Mouse (Mus musculus): ENCODE measurements around the gene A830005F24Rik. TPM values are rescaled to one million over a fixed set of nuclear protein-coding genes. Genes with fewer than 3 reads are reported as not detected.

Gene A830005F24Rik
- polyA plus RNA-seq, 1 experiment, result not detected

DNA sequence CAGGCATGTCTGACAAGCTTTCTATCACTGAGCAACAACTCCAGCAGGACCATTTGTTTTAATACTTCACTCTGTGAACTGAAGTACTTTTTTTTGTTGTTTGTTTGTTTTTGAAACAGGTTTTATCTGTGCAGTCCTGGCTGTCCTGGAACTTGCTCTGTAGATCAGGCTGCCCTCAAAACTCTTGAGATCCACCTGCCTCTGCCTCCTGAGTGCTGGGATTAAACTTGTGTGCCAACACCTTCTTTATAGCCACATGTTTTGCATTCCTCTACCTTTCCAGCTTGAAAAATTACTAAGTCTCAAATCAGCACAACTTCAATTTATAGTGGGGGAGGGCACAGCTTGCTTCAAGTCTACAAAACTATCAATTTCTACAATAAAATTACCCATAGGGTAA is 31.0 kb downstream of the A830005F24Rik start:
- Histone ChIP-seq H3K4me1 (ENCODE audit: control insufficient read depth, insufficient read depth, low read length) (peaks cover 36% of the 10 kb centered on the region), H3K27ac (ENCODE audit: insufficient read depth, low read depth, low read length) (no peak overlapping the region), H3K4me3 (ENCODE audit: insufficient read depth, low read length) (peak overlapping the region; percentile 38)
- TF ChIP-seq CTCF (IDR thresholded peaks at IDR 0.05; ENCODE audit: low read depth, low read length) (no peak), POLR2A (IDR thresholded peaks at IDR 0.05; ENCODE audit: borderline replicate concordance, low read depth, low read length) (no peak)

GRCm38 (mm10) chr13:48544867-48545266 is 31.5 kb downstream of the A830005F24Rik start:
- TF ChIP-seq CTCF (IDR thresholded peaks at IDR 0.05; ENCODE audit: low read depth, low read length) (no peak), POLR2A (IDR thresholded peaks at IDR 0.05; ENCODE audit: borderline replicate concordance, low read depth, low read length) (no peak)
- Histone ChIP-seq H3K4me1 (ENCODE audit: control insufficient read depth, insufficient read depth, low read length) (peaks cover 41% of the 10 kb centered on the region), H3K27ac (ENCODE audit: insufficient read depth, low read depth, low read length) (peak overlapping the region; percentile 86; the same call in 1 of the 2 replicates), H3K4me3 (ENCODE audit: insufficient read depth, low read length) (peak overlapping the region; percentile 97)

- TF ChIP-seq POLR2A (IDR thresholded peaks at IDR 0.05; ENCODE audit: borderline replicate concordance, low read depth, low read length), result no peak
- no peak for TF ChIP-seq CTCF (IDR thresholded peaks at IDR 0.05; ENCODE audit: low read depth, low read length)
- H3K27ac ChIP-seq (ENCODE audit: insufficient read depth, low read depth, low read length), result peak overlapping the region; percentile 97
Measured at GRCm38 (mm10) chr13:48545476-48546281, 32.3 kb downstream of the A830005F24Rik start.

GRCm38 (mm10) chr13:48546330-48546917 is 33.1 kb downstream of the A830005F24Rik start:
- H3K4me1 ChIP-seq (ENCODE audit: control insufficient read depth, insufficient read depth, low read length), result peaks cover 46% of the 10 kb centered on the region
- H3K27ac ChIP-seq (ENCODE audit: insufficient read depth, low read depth, low read length), result peak overlapping the region; percentile 97
- TF ChIP-seq POLR2A (IDR thresholded peaks at IDR 0.05; ENCODE audit: borderline replicate concordance, low read depth, low read length), result no peak
- TF ChIP-seq CTCF (IDR thresholded peaks at IDR 0.05; ENCODE audit: low read depth, low read length), result no peak
- H3K4me3 ChIP-seq (ENCODE audit: insufficient read depth, low read length), result peak overlapping the region; percentile 92

More at GRCm38 (mm10) chr13:48545476-48546281, 32.3 kb downstream of the A830005F24Rik start:
- peak overlapping the region; percentile 97 for H3K4me3 ChIP-seq (ENCODE audit: insufficient read depth, low read length)
- peaks cover 45% of the 10 kb centered on the region for H3K4me1 ChIP-seq (ENCODE audit: control insufficient read depth, insufficient read depth, low read length)

DNA sequence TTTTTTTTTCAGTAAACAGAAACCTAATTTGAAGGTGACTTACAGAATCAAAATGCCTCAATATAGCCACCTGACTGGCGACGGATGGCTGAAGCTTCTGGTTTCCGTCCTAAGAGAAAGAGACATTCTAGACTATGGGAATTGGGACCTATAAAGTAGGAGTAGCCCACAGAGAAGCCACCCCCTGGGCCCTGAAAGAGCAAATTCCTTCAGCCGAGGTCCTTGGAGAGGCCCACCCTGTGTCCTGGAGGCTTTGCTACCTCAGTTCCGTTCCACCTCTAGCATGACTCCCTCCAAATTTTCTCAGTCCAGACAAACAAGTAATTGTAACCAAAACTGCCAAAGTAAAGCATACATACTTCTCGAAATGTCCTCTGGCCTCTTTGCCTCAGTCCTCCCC is 34.3 kb downstream of the A830005F24Rik start:
- peak overlapping the region; percentile 82 for H3K27ac ChIP-seq (ENCODE audit: insufficient read depth, low read depth, low read length)
- no peak overlapping the region for H3K4me3 ChIP-seq (ENCODE audit: insufficient read depth, low read length)
- peaks cover 51% of the 10 kb centered on the region for H3K4me1 ChIP-seq (ENCODE audit: control insufficient read depth, insufficient read depth, low read length)
- TF ChIP-seq CTCF (IDR thresholded peaks at IDR 0.05; ENCODE audit: low read depth, low read length) (no peak), POLR2A (IDR thresholded peaks at IDR 0.05; ENCODE audit: borderline replicate concordance, low read depth, low read length) (no peak)

GRCm38 (mm10) chr13:48548296-48548695 is 34.9 kb downstream of the A830005F24Rik start:
- Histone ChIP-seq H3K27ac (ENCODE audit: insufficient read depth, low read depth, low read length) (peak overlapping the region; percentile 82), H3K4me3 (ENCODE audit: insufficient read depth, low read length) (no peak overlapping the region), H3K4me1 (ENCODE audit: control insufficient read depth, insufficient read depth, low read length) (peaks cover 56% of the 10 kb centered on the region)
- TF ChIP-seq POLR2A (IDR thresholded peaks at IDR 0.05; ENCODE audit: borderline replicate concordance, low read depth, low read length) (no peak), CTCF (IDR thresholded peaks at IDR 0.05; ENCODE audit: low read depth, low read length) (no peak)

DNA sequence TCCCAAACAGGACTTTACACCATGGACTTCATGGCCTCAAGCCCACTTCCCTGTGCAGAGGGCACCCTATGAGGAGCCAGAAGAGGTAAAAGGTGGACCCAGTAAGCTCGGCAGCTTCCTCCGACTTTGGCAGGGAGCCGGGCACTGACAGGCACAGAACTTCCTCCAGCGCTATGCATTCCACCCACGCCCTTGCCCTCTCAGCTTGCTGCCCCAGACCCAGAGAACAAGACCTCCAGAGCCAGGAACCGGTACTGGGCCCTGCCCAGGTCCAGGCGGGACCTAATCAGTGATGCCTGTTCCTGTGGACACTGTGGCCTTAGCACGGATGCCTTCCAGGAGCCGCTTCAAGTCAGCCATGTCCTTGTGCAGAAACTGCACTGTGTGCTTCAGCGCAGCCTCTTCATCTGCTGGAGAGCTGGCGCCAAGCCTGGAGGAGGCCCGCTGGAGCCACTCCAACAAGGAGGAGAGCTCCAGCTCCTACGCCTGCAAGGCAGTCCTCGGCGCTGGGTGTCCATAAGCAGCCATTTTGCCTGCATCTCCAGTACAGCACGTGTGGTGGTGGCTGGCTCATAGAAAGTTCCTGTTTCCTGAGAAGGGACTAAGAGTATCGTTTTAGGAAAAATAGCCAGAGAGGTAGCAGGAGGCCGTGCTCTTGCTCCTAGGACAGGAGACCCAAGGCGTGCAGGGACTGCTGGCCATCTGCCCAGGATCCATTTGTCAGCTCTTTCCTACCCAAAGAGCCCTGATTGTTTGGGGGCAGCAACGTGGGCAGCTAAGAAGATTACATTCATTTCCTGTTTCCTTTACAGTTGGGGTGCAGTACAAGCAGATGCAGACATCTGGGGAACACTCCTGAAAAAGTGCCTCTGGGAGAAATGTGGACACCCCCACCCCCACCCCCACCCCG is 39.1 kb downstream of the A830005F24Rik start:
- Histone ChIP-seq H3K4me3 (ENCODE audit: insufficient read depth, low read length) (peak overlapping the region; percentile 39), H3K4me1 (ENCODE audit: control insufficient read depth, insufficient read depth, low read length) (peaks cover 59% of the 10 kb centered on the region), H3K27ac (ENCODE audit: insufficient read depth, low read depth, low read length) (peak overlapping the region; percentile 80)
- TF ChIP-seq POLR2A (IDR thresholded peaks at IDR 0.05; ENCODE audit: borderline replicate concordance, low read depth, low read length), result no peak
- no peak for TF ChIP-seq CTCF (IDR thresholded peaks at IDR 0.05; ENCODE audit: low read depth, low read length)

DNA sequence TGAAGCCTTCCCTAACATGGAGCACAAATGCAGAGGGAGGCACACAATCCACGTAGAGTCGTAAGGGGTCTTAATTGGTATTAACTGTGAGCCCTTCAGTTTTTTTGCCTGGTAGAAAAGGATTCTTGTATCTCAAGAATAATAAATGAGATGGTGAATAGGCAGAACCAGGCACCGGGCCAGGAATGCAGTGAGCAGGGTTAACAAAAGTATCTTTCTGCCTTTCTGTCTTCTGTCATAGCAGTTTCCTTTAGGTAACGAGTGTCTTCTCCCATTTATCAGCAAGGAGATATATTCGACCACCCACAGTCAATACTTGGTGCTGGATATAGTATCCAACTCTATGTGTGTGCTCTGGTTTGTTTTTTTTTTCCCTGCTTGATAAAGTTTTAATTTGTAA is 40.1 kb downstream of the A830005F24Rik start:
- Histone ChIP-seq H3K4me1 (ENCODE audit: control insufficient read depth, insufficient read depth, low read length) (peaks cover 50% of the 10 kb centered on the region), H3K27ac (ENCODE audit: insufficient read depth, low read depth, low read length) (no peak overlapping the region), H3K4me3 (ENCODE audit: insufficient read depth, low read length) (no peak overlapping the region)
- TF ChIP-seq POLR2A (IDR thresholded peaks at IDR 0.05; ENCODE audit: borderline replicate concordance, low read depth, low read length) (no peak), CTCF (IDR thresholded peaks at IDR 0.05; ENCODE audit: low read depth, low read length) (no peak)

- Histone ChIP-seq H3K27ac (ENCODE audit: insufficient read depth, low read depth, low read length) (no peak overlapping the region), H3K4me3 (ENCODE audit: insufficient read depth, low read length) (no peak overlapping the region), H3K4me1 (ENCODE audit: control insufficient read depth, insufficient read depth, low read length) (peaks cover 40% of the 10 kb centered on the region)
- TF ChIP-seq POLR2A (IDR thresholded peaks at IDR 0.05; ENCODE audit: borderline replicate concordance, low read depth, low read length) (no peak), CTCF (IDR thresholded peaks at IDR 0.05; ENCODE audit: low read depth, low read length) (no peak)
Measured at GRCm38 (mm10) chr13:48554552-48554951, 41.2 kb downstream of the A830005F24Rik start.
